Mouse (Mus musculus): ENCODE measurements around the gene Strbp. TPM values are rescaled to one million over a fixed set of nuclear protein-coding genes. Genes with fewer than 3 reads are reported as not detected.

The Strbp gene
- total and polyA plus RNA-seq, 2 experiments from 2014 or later: 49.6 to 102 TPM

DNA sequence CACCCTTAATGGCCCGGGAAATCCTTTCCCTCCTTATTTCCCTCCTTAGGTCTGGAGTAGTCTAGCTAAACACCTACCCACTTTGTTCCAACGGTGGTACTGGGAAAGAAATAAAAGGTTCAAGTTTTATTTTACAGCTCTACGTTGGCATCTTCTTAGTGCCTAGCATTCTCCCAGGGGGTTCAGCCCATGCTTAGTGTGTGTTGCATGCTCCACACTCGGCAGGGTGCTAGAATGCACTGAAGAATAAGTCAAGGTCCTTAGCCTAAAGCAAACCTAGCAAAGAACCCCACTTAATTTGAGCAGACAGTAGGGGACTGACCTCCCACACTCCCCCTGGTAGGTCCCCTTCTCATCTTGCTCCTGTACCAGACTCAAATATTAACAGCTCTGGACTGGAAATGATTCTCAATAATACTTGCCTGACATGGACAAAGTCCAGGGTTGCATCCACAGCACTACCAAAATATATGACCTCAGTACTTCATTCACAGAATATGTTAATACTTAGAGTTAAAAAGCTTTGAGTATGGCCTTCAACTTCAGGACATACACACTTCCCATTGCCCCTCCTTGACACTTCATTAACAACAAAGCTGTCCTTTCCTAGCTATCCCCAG lies 592 bp upstream of the Strbp start:
- H3K27me3 ChIP-seq (ENCODE audit: insufficient read depth, low read length): no peaks in the 10 kb centered on the region
- no peaks in the 10 kb centered on the region for H3K9me3 ChIP-seq (ENCODE audit: low read length)
- 8% methylated on average over 4 of the region's 4 CpGs for WGBS
- H3K27ac ChIP-seq: peak overlapping the region; percentile 96
- peak overlapping the region; percentile 79 for H3K4me2 ChIP-seq (ENCODE audit: low read depth, low read length)
- peak overlapping the region; percentile 92 for H3K9ac ChIP-seq (replicated peaks; ENCODE audit: low read length)
- peaks cover 14% of the 10 kb centered on the region for H3K4me1 ChIP-seq (ENCODE audit: insufficient read depth, low read length)
- H3K36me3 ChIP-seq (ENCODE audit: insufficient read depth, low read length): no peaks in the 10 kb centered on the region
- TF ChIP-seq CTCF (IDR thresholded peaks at IDR 0.05; ENCODE audit: low read depth): no peak
- DNase-seq (ENCODE audit: low spot score) (peak; percentile 20), ATAC-seq (no peak)
- peak overlapping the region; percentile 98 for H3K4me3 ChIP-seq (ENCODE audit: low read length)

DNA sequence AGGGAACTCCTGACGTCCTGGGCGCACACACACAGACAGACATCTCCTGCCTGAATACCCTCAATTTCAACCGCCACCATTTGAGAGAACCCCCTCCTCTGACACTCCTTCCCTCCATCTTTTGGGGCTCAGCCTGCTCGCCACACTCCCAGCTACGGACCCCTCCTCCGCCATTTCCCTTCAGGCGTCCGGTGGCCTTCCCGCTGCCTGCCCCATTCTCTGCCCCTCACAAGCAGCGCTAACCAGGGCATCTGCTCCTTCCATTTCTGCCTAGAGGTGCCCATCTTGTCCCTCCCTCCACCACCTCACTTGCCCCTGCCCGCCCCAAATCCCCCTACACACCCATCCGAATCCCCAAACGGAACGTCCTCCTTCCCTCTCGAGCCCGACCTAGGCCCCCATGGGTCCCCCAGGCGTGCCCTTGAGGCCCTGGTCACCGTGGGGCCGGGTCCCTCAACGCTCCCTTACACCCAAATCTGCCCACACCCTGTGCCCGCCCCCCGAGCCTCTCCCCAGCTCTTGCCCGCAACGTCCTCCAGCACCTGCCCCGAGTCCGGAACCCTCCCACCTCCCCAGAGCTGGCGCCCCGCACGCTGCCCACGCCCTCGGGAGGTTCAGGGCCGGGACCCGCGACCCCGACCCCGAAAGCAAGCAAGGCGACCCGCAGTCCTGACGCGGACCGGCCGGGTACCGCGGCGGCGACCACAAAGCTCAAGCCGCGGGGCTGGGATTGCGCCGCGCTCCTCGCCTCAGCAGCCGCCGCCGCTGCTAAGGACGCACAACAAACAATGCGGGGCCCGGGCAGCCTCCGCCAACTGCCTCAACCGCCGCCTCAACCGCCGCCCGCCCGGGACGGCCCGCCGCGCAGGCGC lies 1.1 kb downstream of the Strbp start:
- H3K4me3 ChIP-seq (ENCODE audit: low read length): peak overlapping the region; percentile 98
- H3K4me1 ChIP-seq (ENCODE audit: insufficient read depth, low read length): peaks cover 14% of the 10 kb centered on the region
- 1% methylated on average over 63 of the region's 70 CpGs for WGBS
- H3K27me3 ChIP-seq (ENCODE audit: insufficient read depth, low read length): no peaks in the 10 kb centered on the region
- DNase-seq (ENCODE audit: low spot score) (peak; percentile 46), ATAC-seq (peak; percentile 69)
- no peak for TF ChIP-seq CTCF (IDR thresholded peaks at IDR 0.05; ENCODE audit: low read depth)
- no peaks in the 10 kb centered on the region for H3K36me3 ChIP-seq (ENCODE audit: insufficient read depth, low read length)
- peak overlapping the region; percentile 79 for H3K4me2 ChIP-seq (ENCODE audit: low read depth, low read length)
- no peaks in the 10 kb centered on the region for H3K9me3 ChIP-seq (ENCODE audit: low read length)
- peak overlapping the region; percentile 92 for H3K9ac ChIP-seq (replicated peaks; ENCODE audit: low read length)
- H3K27ac ChIP-seq: peak overlapping the region; percentile 96

GRCm38 (mm10) chr2:37689064-37689615 lies 14.5 kb downstream of the Strbp start:
- ATAC-seq (no peak), DNase-seq (ENCODE audit: low spot score) (no peak)
- Histone ChIP-seq H3K4me1 (ENCODE audit: insufficient read depth, low read length) (no peaks in the 10 kb centered on the region), H3K9me3 (ENCODE audit: low read length) (no peaks in the 10 kb centered on the region), H3K4me2 (ENCODE audit: low read depth, low read length) (no peak overlapping the region), H3K4me3 (ENCODE audit: low read length) (no peak overlapping the region), H3K27ac (no peak overlapping the region), H3K9ac (replicated peaks; ENCODE audit: low read length) (no peak overlapping the region), H3K36me3 (ENCODE audit: insufficient read depth, low read length) (no peaks in the 10 kb centered on the region), H3K27me3 (ENCODE audit: insufficient read depth, low read length) (no peaks in the 10 kb centered on the region)
- 80% methylated on average over 3 of the region's 3 CpGs for WGBS
- TF ChIP-seq CTCF (IDR thresholded peaks at IDR 0.05; ENCODE audit: low read depth): no peak

- Histone ChIP-seq H3K4me3 (ENCODE audit: low read length) (no peak overlapping the region), H3K4me1 (ENCODE audit: insufficient read depth, low read length) (no peaks in the 10 kb centered on the region), H3K9me3 (ENCODE audit: low read length) (no peaks in the 10 kb centered on the region), H3K4me2 (ENCODE audit: low read depth, low read length) (no peak overlapping the region), H3K9ac (replicated peaks; ENCODE audit: low read length) (no peak overlapping the region), H3K36me3 (ENCODE audit: insufficient read depth, low read length) (no peaks in the 10 kb centered on the region), H3K27me3 (ENCODE audit: insufficient read depth, low read length) (no peaks in the 10 kb centered on the region), H3K27ac (no peak overlapping the region)
- WGBS: 92% methylated on average over 1 of the region's 1 CpGs
- TF ChIP-seq CTCF (IDR thresholded peaks at IDR 0.05; ENCODE audit: low read depth): no peak
- no peak for DNase-seq (ENCODE audit: low spot score)
- no peak for ATAC-seq
These were observed 16.6 kb downstream of the Strbp start for GRCm38 (mm10) chr2:37687031-37687430.

GRCm38 (mm10) chr2:37684864-37685263 lies 18.8 kb downstream of the Strbp start:
- no peaks in the 10 kb centered on the region for H3K9me3 ChIP-seq (ENCODE audit: low read length)
- DNase-seq (ENCODE audit: low spot score): no peak
- no peaks in the 10 kb centered on the region for H3K4me1 ChIP-seq (ENCODE audit: insufficient read depth, low read length)
- H3K27ac ChIP-seq: no peak overlapping the region
- no peak overlapping the region for H3K9ac ChIP-seq (replicated peaks; ENCODE audit: low read length)
- TF ChIP-seq CTCF (IDR thresholded peaks at IDR 0.05; ENCODE audit: low read depth): no peak
- no peaks in the 10 kb centered on the region for H3K27me3 ChIP-seq (ENCODE audit: insufficient read depth, low read length)
- no peaks in the 10 kb centered on the region for H3K36me3 ChIP-seq (ENCODE audit: insufficient read depth, low read length)
- 87% methylated on average over 1 of the region's 1 CpGs for WGBS
- no peak overlapping the region for H3K4me3 ChIP-seq (ENCODE audit: low read length)
- H3K4me2 ChIP-seq (ENCODE audit: low read depth, low read length): no peak overlapping the region
- ATAC-seq: no peak

DNA sequence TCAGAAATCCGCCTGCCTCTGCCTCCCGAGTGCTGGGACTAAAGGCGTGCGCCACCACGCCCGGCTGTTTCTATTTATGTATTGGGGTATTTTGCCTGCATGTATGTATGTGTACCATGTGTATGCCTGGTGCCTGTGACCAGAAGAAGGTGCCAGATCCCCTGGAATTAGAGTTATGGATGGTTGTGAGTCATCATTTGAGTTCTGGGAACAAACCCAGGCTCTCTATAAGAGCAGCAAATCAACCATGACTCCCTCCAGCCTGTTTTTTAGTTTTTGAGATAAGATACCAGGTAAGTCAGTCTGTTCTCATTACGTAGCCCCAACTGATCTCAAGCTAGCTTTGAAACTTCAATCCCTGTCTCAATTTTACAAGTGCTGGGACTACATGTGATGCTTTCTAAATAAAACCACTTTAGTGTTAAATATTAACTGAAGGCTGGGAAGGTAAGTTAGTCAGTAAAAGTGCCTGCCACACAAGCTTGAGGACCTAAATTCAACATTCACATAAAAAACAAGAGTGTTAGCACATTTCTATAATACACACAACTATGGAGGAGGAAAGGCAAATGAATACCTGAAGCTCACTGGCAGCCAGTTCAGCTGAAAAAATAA lies 21.4 kb downstream of the Strbp start:
- 93% methylated on average over 7 of the region's 7 CpGs for WGBS
- H3K9me3 ChIP-seq (ENCODE audit: low read length): no peaks in the 10 kb centered on the region

More for the DNA sequence above, 21.4 kb downstream of the Strbp start:
- H3K27ac ChIP-seq: no peak overlapping the region
- no peaks in the 10 kb centered on the region for H3K27me3 ChIP-seq (ENCODE audit: insufficient read depth, low read length)
- ATAC-seq (no peak), DNase-seq (ENCODE audit: low spot score) (no peak)
- TF ChIP-seq CTCF (IDR thresholded peaks at IDR 0.05; ENCODE audit: low read depth): no peak
- no peak overlapping the region for H3K4me2 ChIP-seq (ENCODE audit: low read depth, low read length)
- no peak overlapping the region for H3K4me3 ChIP-seq (ENCODE audit: low read length)
- no peak overlapping the region for H3K9ac ChIP-seq (replicated peaks; ENCODE audit: low read length)
- no peaks in the 10 kb centered on the region for H3K4me1 ChIP-seq (ENCODE audit: insufficient read depth, low read length)
- H3K36me3 ChIP-seq (ENCODE audit: insufficient read depth, low read length): no peaks in the 10 kb centered on the region
